Mouse (Mus musculus): ENCODE measurements around the gene Adap1. TPM values are rescaled to one million over a fixed set of nuclear protein-coding genes. Genes with fewer than 3 reads are reported as not detected.
A peak's percentile ranks its signal among the peaks of the same experiment; 100 is the strongest.

The Adap1 gene
- polyA plus RNA-seq, 1 experiment from 2014 or later = 1.5 TPM

MicroRNA genes within 50 kb of the gene (microRNA counts, 519-probe panel; counts per million panel counts)
- 1,255 counts per million, percentile 77 among the panel's probes with 10 or more counts for microRNA mmu-miR-339-3p
- microRNA mmu-miR-339-5p = 1,255 counts per million, percentile 77 among the panel's probes with 10 or more counts

Other genes starting within 250 kb of the Adap1 start
- 11.7 and 28.8 TPM in 2 replicates for gene Prkar1b, start 175.6 kb downstream of the Adap1 start, polyA plus RNA-seq (2016; fragmentation: Nextera tagmentation; extraction: Ambion mirVana)
- 8.7 and 10.3 TPM in 2 replicates for gene Dnaaf5, start 175.4 kb downstream of the Adap1 start, polyA plus RNA-seq (2016; fragmentation: Nextera tagmentation; extraction: Ambion mirVana)
- 44.1 and 50.2 TPM in 2 replicates for gene Sun1, start 125.0 kb downstream of the Adap1 start, polyA plus RNA-seq (2016; fragmentation: Nextera tagmentation; extraction: Ambion mirVana)
- gene Get4, start 73.3 kb downstream of the Adap1 start, polyA plus RNA-seq (2016; fragmentation: Nextera tagmentation; extraction: Ambion mirVana) = 171 and 185 TPM in 2 replicates
- 116 and 147 TPM in 2 replicates for gene Cox19, start 25.8 kb upstream of the Adap1 start, polyA plus RNA-seq (2016; fragmentation: Nextera tagmentation; extraction: Ambion mirVana)
- gene Cyp2w1, start 27.0 kb upstream of the Adap1 start, polyA plus RNA-seq (2016; fragmentation: Nextera tagmentation; extraction: Ambion mirVana) = not detected in 2 replicates
- gene Gpr146, start 52.1 kb upstream of the Adap1 start, polyA plus RNA-seq (2016; fragmentation: Nextera tagmentation; extraction: Ambion mirVana) = 2.0 and 2.8 TPM in 2 replicates
- gene C130050O18Rik, start 79.7 kb upstream of the Adap1 start, polyA plus RNA-seq (2016; fragmentation: Nextera tagmentation; extraction: Ambion mirVana) = 0.43 TPM in 1 of 2 replicates, not detected in the other
- gene Gper1, start 97.5 kb upstream of the Adap1 start, polyA plus RNA-seq (2016; fragmentation: Nextera tagmentation; extraction: Ambion mirVana) = 0.40 and 0.76 TPM in 2 replicates
- 49.1 and 56.3 TPM in 2 replicates for gene 3110082I17Rik, start 134.9 kb upstream of the Adap1 start, polyA plus RNA-seq (2016; fragmentation: Nextera tagmentation; extraction: Ambion mirVana)
- gene Zfand2a, start 158.9 kb upstream of the Adap1 start, polyA plus RNA-seq (2016; fragmentation: Nextera tagmentation; extraction: Ambion mirVana) = 9.7 and 13.2 TPM in 2 replicates
- gene Uncx, start 217.9 kb upstream of the Adap1 start, polyA plus RNA-seq (2016; fragmentation: Nextera tagmentation; extraction: Ambion mirVana) = 14.0 and 61.1 TPM in 2 replicates